ENCODE assay signal across 8 mouse cellular contexts in genomic region chr6:125494092-125494871, GRCm38 (mm10). TPM values are rescaled to one million over a fixed set of nuclear protein-coding genes. Genes with fewer than 3 reads are reported as not detected.
DNase-seq lines count a peak whose midpoint lies in the region; ATAC-seq and TF ChIP-seq lines count a peak whose summit lies in the region.

Cd9 (minus strand) TSS chr6:125494791.

- WGBS in embryonic facial prominence, embryonic 15.5 days = under 1% methylated on average over 61 of the region's 61 CpGs
- WGBS in heart, embryonic 11.5 days (ENCODE audit: insufficient replicate concordance) = under 1% methylated on average over 61 of the region's 61 CpGs
- WGBS in kidney, embryonic 14.5 days = under 1% methylated on average over 57 of the region's 61 CpGs
- under 1% methylated on average over 58 of the region's 61 CpGs for WGBS in liver, embryonic 11.5 days
- under 1% methylated on average over 55 of the region's 61 CpGs for WGBS in stomach, postnatal 0 days

- no peaks in the 10 kb centered on the region for H3K9me3 ChIP-seq in embryonic facial prominence, embryonic 15.5 days (replicated peaks)
- no peaks in the 10 kb centered on the region for H3K9me3 ChIP-seq in heart, embryonic 11.5 days (replicated peaks; ENCODE audit: control insufficient read depth, low read length)
- H3K9me3 ChIP-seq in kidney, embryonic 14.5 days (ENCODE audit: control insufficient read depth, low read length) = no peaks in the 10 kb centered on the region
- no peaks in the 10 kb centered on the region for H3K9me3 ChIP-seq in liver, embryonic 11.5 days (ENCODE audit: control insufficient read depth, low read length)
- no peaks in the 10 kb centered on the region for H3K9me3 ChIP-seq in stomach, postnatal 0 days (ENCODE audit: control insufficient read depth, low read length)

- peak within 1 kb of the TSS; percentile 83 for H3K4me3 ChIP-seq in embryonic facial prominence, embryonic 15.5 days (replicated peaks)
- peak within 1 kb of the TSS; percentile 54 for H3K4me3 ChIP-seq in heart, embryonic 11.5 days (ENCODE audit: low read depth, low read length)
- H3K4me3 ChIP-seq in kidney, embryonic 14.5 days (ENCODE audit: low read length) = peak within 1 kb of the TSS; percentile 58
- peak within 1 kb of the TSS; percentile 71 for H3K4me3 ChIP-seq in liver, embryonic 11.5 days (ENCODE audit: low read depth, low read length)
- peak within 1 kb of the TSS; percentile 73 for H3K4me3 ChIP-seq in stomach, postnatal 0 days (ENCODE audit: low read depth, low read length)

- peak; percentile 85 for DNase-seq in 3134 (ENCODE audit: extremely low read depth, insufficient read length, low spot score)
- peak; percentile 75 for DNase-seq in WW6 (ENCODE audit: low read depth, low spot score)
- DNase-seq in liver, embryonic 11.5 days (ENCODE audit: low spot score) = peak; percentile 72
- DNase-seq in stomach, postnatal 0 days (ENCODE audit: low spot score) = peak; percentile 86

- no peak for TF ChIP-seq EP300 in stomach, postnatal 0 days (optimal IDR thresholded peaks at IDR 0.05)

- H3K27ac ChIP-seq in embryonic facial prominence, embryonic 15.5 days (replicated peaks) = peak within 1 kb of the TSS; percentile 88
- H3K27ac ChIP-seq in heart, embryonic 11.5 days (ENCODE audit: low read depth, low read length) = peak within 1 kb of the TSS; percentile 47; the same call in 1 of the 2 replicates
- H3K27ac ChIP-seq in kidney, embryonic 14.5 days (ENCODE audit: low read depth, low read length) = peak within 1 kb of the TSS; percentile 71
- H3K27ac ChIP-seq in liver, embryonic 11.5 days (ENCODE audit: low read depth, low read length) = no peak within 1 kb of the TSS
- H3K27ac ChIP-seq in stomach, postnatal 0 days (replicated peaks) = peak within 1 kb of the TSS; percentile 96

- no peak for TF ChIP-seq CTCF in stomach, postnatal 0 days (IDR thresholded peaks at IDR 0.05; ENCODE audit: low read depth)

- no peaks in the 10 kb centered on the region for H3K36me3 ChIP-seq in embryonic facial prominence, embryonic 15.5 days
- no peaks in the 10 kb centered on the region for H3K36me3 ChIP-seq in heart, embryonic 11.5 days (ENCODE audit: control insufficient read depth, insufficient read depth, low read length)
- 0 out of 2 replicates have a peak, but pooled peaks cover 4% of the 10 kb centered on the region for H3K36me3 ChIP-seq in kidney, embryonic 14.5 days (ENCODE audit: control insufficient read depth, insufficient read depth, low read length)
- H3K36me3 ChIP-seq in liver, embryonic 11.5 days (ENCODE audit: control insufficient read depth, insufficient read depth, low read length) = no peaks in the 10 kb centered on the region
- no peaks in the 10 kb centered on the region for H3K36me3 ChIP-seq in stomach, postnatal 0 days (ENCODE audit: control insufficient read depth, insufficient read depth, low read length)

- peaks cover 45% of the 10 kb centered on the region for H3K4me1 ChIP-seq in embryonic facial prominence, embryonic 15.5 days
- peaks cover 24% of the 10 kb centered on the region for H3K4me1 ChIP-seq in heart, embryonic 11.5 days (ENCODE audit: control insufficient read depth, insufficient read depth, low read length)
- H3K4me1 ChIP-seq in kidney, embryonic 14.5 days (ENCODE audit: control insufficient read depth, insufficient read depth, low read length) = 0 out of 2 replicates have a peak, but pooled peaks cover 4% of the 10 kb centered on the region
- H3K4me1 ChIP-seq in liver, embryonic 11.5 days (replicated peaks; ENCODE audit: control insufficient read depth, insufficient read depth, low read length) = peaks cover 21% of the 10 kb centered on the region
- H3K4me1 ChIP-seq in stomach, postnatal 0 days (replicated peaks; ENCODE audit: control insufficient read depth, insufficient read depth) = peaks cover 4% of the 10 kb centered on the region; the same call in 1 of the 2 replicates

- no peaks in the 10 kb centered on the region for H3K27me3 ChIP-seq in embryonic facial prominence, embryonic 15.5 days
- H3K27me3 ChIP-seq in heart, embryonic 11.5 days (ENCODE audit: control insufficient read depth, insufficient read depth, low read length) = peaks cover 24% of the 10 kb centered on the region
- peaks cover 9% of the 10 kb centered on the region; the same call in 1 of the 2 replicates for H3K27me3 ChIP-seq in kidney, embryonic 14.5 days (ENCODE audit: control insufficient read depth, insufficient read depth, low read length)
- H3K27me3 ChIP-seq in liver, embryonic 11.5 days (replicated peaks; ENCODE audit: control insufficient read depth, insufficient read depth, low read length) = peaks cover 10% of the 10 kb centered on the region
- H3K27me3 ChIP-seq in stomach, postnatal 0 days (ENCODE audit: control insufficient read depth, insufficient read depth, low read length) = no peaks in the 10 kb centered on the region

- ATAC-seq in embryonic facial prominence, embryonic 15.5 days (ENCODE audit: insufficient number of reproducible peaks, low FRiP score, low TSS enrichment, low read depth) = peak; percentile 88
- peak; percentile 82 for ATAC-seq in heart, embryonic 11.5 days (replicated peaks; ENCODE audit: insufficient number of reproducible peaks, low FRiP score, low TSS enrichment)
- peak; percentile 86 for ATAC-seq in kidney, embryonic 14.5 days (ENCODE audit: low FRiP score, low TSS enrichment)
- peak; percentile 78 for ATAC-seq in liver, embryonic 11.5 days (replicated peaks; ENCODE audit: low FRiP score)
- ATAC-seq in monocyte, adult 5-6 weeks (replicated peaks; ENCODE audit: insufficient number of reproducible peaks, low FRiP score, low TSS enrichment, poor library complexity, severe bottlenecking) = peak; percentile 46; the same call in 1 of the 2 replicates
- ATAC-seq in stomach, postnatal 0 days (ENCODE audit: low FRiP score, low TSS enrichment) = peak; percentile 70

- H3K9ac ChIP-seq in embryonic facial prominence, embryonic 15.5 days = peak within 1 kb of the TSS; percentile 73
- peak within 1 kb of the TSS; percentile 74 for H3K9ac ChIP-seq in heart, embryonic 11.5 days (ENCODE audit: low read depth, low read length)
- peak within 1 kb of the TSS; percentile 60 for H3K9ac ChIP-seq in kidney, embryonic 14.5 days (ENCODE audit: low read depth, low read length)
- H3K9ac ChIP-seq in liver, embryonic 11.5 days (ENCODE audit: low read depth, low read length) = peak within 1 kb of the TSS; percentile 70
- peak within 1 kb of the TSS; percentile 86 for H3K9ac ChIP-seq in stomach, postnatal 0 days (ENCODE audit: low read length)

- H3K4me2 ChIP-seq in embryonic facial prominence, embryonic 15.5 days (replicated peaks) = peak within 1 kb of the TSS; percentile 86
- H3K4me2 ChIP-seq in heart, embryonic 11.5 days = peak within 1 kb of the TSS; percentile 87
- H3K4me2 ChIP-seq in kidney, embryonic 14.5 days (replicated peaks; ENCODE audit: low read depth, low read length) = peak within 1 kb of the TSS; percentile 73
- peak within 1 kb of the TSS; percentile 98 for H3K4me2 ChIP-seq in liver, embryonic 11.5 days
- H3K4me2 ChIP-seq in stomach, postnatal 0 days (replicated peaks; ENCODE audit: low read depth) = peak within 1 kb of the TSS; percentile 77

RNA-seq across cellular contexts. Expression of gene Cd9, which starts in this region (rescaled TPM):
- 366 and 382 TPM in 2 replicates for polyA plus RNA-seq in embryonic facial prominence, embryonic 15.5 days (2015; fragmentation: Nextera tagmentation; extraction: Ambion mirVana)
- polyA plus RNA-seq in heart, embryonic 11.5 days (2014; fragmentation: Nextera tagmentation; extraction: Ambion mirVana) = 70.9 and 80.8 TPM in 2 replicates
- 116 and 118 TPM in 2 replicates for polyA plus RNA-seq in kidney, embryonic 14.5 days (2014; fragmentation: Nextera tagmentation; extraction: Ambion mirVana)
- 111 and 113 TPM in 2 replicates for polyA plus RNA-seq in liver, embryonic 11.5 days (2014; fragmentation: Nextera tagmentation; extraction: Ambion mirVana)
- 490 to 606 TPM (median 578 TPM) in 3 replicates for total RNA-seq in monocyte, adult 5-6 weeks (2017)
- polyA plus RNA-seq in stomach, postnatal 0 days (2015; fragmentation: Nextera tagmentation; extraction: Ambion mirVana) = 487 and 500 TPM in 2 replicates
